Mouse (Mus musculus) brain, embryonic 14.5 days (tissue): ENCODE measurements around the gene Rreb1.

Experiments used
- CTCF ChIP-seq: fragments of 200-500 bp; IDR thresholded peaks from 2 replicates; pipeline ENCODE4 v1.5.1; 2012; ENCODE audit warnings: inconsistent platforms, mild to moderate bottlenecking, moderate library complexity, borderline replicate concordance; ENCODE audit not compliant: insufficient read depth, insufficient read length; ENCODE audit errors: extremely low read depth
- POLR2A ChIP-seq: fragments of 200-500 bp; IDR thresholded peaks from 2 replicates; pipeline ENCODE4 v1.6.1; 2012; ENCODE audit warnings: mild to moderate bottlenecking, inconsistent platforms, borderline replicate concordance; ENCODE audit not compliant: poor library complexity, insufficient read depth, insufficient read length, severe bottlenecking; ENCODE audit errors: extremely low read depth

DNA sequence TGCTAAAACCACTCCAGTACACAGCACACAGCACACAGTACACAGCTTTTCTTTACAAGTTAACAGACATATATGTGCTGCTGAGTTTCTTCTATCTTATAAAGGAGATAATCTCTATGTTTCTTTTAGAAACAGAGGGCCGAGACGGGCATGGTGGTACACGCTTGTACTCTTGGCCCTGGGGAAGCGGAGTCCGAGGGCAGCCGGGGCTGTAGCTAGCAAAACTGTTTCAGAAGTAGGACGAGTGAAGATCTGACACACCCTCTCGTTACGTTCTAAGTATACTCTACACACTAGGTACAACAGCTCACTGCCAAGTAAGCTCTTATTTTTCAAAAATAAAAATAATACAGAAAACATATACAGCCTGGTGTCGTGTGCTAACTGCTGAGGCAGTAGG lies 202.1 kb downstream of the Rreb1 start:
- no peak for TF ChIP-seq CTCF
- TF ChIP-seq POLR2A: no peak
